Mouse (Mus musculus): ENCODE measurements around the gene Mfsd6.

Mfsd6 gene

GRCm38 (mm10) chr1:52639090-52639489 lies 88.2 kb downstream of the Mfsd6 start:
- DNase-seq (ENCODE audit: low spot score), result no peak

GRCm38 (mm10) chr1:52638101-52638500 lies 89.2 kb downstream of the Mfsd6 start:
- no peak for DNase-seq (ENCODE audit: low spot score)

GRCm38 (mm10) chr1:52635932-52636331 lies 91.3 kb downstream of the Mfsd6 start:
- DNase-seq (ENCODE audit: low spot score), result no peak

- no peak for DNase-seq (ENCODE audit: low spot score)
Observed at GRCm38 (mm10) chr1:52634251-52634650, 93.0 kb downstream of the Mfsd6 start.

GRCm38 (mm10) chr1:52631570-52631969 lies 95.7 kb downstream of the Mfsd6 start:
- no peak for DNase-seq (ENCODE audit: low spot score)

GRCm38 (mm10) chr1:52630937-52631299 lies 96.3 kb downstream of the Mfsd6 start:
- no peak for DNase-seq (ENCODE audit: low spot score)

- peak; percentile 90 for DNase-seq (ENCODE audit: low spot score)
Observed at GRCm38 (mm10) chr1:52630248-52630936, 96.9 kb downstream of the Mfsd6 start, which contains the start of gene Nemp2. TSS of gene Nemp2 (plus strand) at chr1:52630703.

- DNase-seq (ENCODE audit: low spot score), result no peak
Observed at GRCm38 (mm10) chr1:52620442-52620841, 106.8 kb downstream of the Mfsd6 start.

GRCm38 (mm10) chr1:52618217-52618616 lies 109.0 kb downstream of the Mfsd6 start:
- DNase-seq (ENCODE audit: low spot score), result no peak

- DNase-seq (ENCODE audit: low spot score), result no peak
Observed at GRCm38 (mm10) chr1:52608486-52608885, 118.8 kb downstream of the Mfsd6 start.

- DNase-seq (ENCODE audit: low spot score), result no peak
Observed at GRCm38 (mm10) chr1:52607700-52608099, 119.6 kb downstream of the Mfsd6 start.
